Mouse (Mus musculus): ENCODE results near the gene Per3. TPM values are rescaled to one million over a fixed set of nuclear protein-coding genes. Genes with fewer than 3 reads are reported as not detected.

Per3 gene
- polyA plus RNA-seq, 1 experiment from 2014 or later = 7.0 TPM

Other genes with a start within 250 kb of the Per3 start
- gene Errfi1, start 190.7 kb downstream of the Per3 start, polyA plus RNA-seq (2015; fragmentation: Nextera tagmentation; extraction: Ambion mirVana) = 29.3 and 34.2 TPM in 2 replicates
- gene Park7, start 130.2 kb downstream of the Per3 start, polyA plus RNA-seq (2015; fragmentation: Nextera tagmentation; extraction: Ambion mirVana) = 391 and 393 TPM in 2 replicates
- gene Tnfrsf9, start 130.1 kb downstream of the Per3 start, polyA plus RNA-seq (2015; fragmentation: Nextera tagmentation; extraction: Ambion mirVana) = 0.32 and 0.40 TPM in 2 replicates
- not detected in 2 replicates for gene Uts2, start 47.6 kb downstream of the Per3 start, polyA plus RNA-seq (2015; fragmentation: Nextera tagmentation; extraction: Ambion mirVana)
- 123 and 124 TPM in 2 replicates for gene Vamp3, start 13.3 kb upstream of the Per3 start, polyA plus RNA-seq (2015; fragmentation: Nextera tagmentation; extraction: Ambion mirVana)
- gene Gm13090, start 44.9 kb upstream of the Per3 start, polyA plus RNA-seq (2015; fragmentation: Nextera tagmentation; extraction: Ambion mirVana) = not detected in 2 replicates

All from kidney, embryonic 15.5 days (tissue).